In genomic region chr17:24534160-24534718, GRCm38 (mm10) we compare ENCODE assay signal across 8 mouse cellular contexts. TPM values are rescaled to one million over a fixed set of nuclear protein-coding genes. Genes with fewer than 3 reads are reported as not detected.
DNase-seq lines count a peak whose midpoint lies in the region; ATAC-seq and TF ChIP-seq lines count a peak whose summit lies in the region.

TSS of gene Rab26 (minus strand) at chr17:24534210.

- H3K9me3 ChIP-seq in lung, postnatal 0 days (ENCODE audit: low read length), result no peaks in the 10 kb centered on the region

- peaks cover 23% of the 10 kb centered on the region for H3K4me1 ChIP-seq in cerebellum, adult 2 months (ENCODE audit: control insufficient read depth, insufficient read depth, low read length)
- H3K4me1 ChIP-seq in lung, postnatal 0 days (ENCODE audit: insufficient read depth, low read depth, low read length), result peaks cover 3% of the 10 kb centered on the region; the same call in 1 of the 2 replicates
- peaks cover 15% of the 10 kb centered on the region for H3K4me1 ChIP-seq in small intestine, adult 2 months (ENCODE audit: control insufficient read depth, insufficient read depth, insufficient read length, low read length)

- H3K27ac ChIP-seq in cerebellum, adult 2 months (ENCODE audit: insufficient read depth, low read length), result no peak within 1 kb of the TSS
- H3K27ac ChIP-seq in lung, postnatal 0 days (ENCODE audit: low read length), result no peak within 1 kb of the TSS
- H3K27ac ChIP-seq in small intestine, adult 2 months (ENCODE audit: insufficient read depth, low read depth, low read length), result no peak within 1 kb of the TSS

- no peaks in the 10 kb centered on the region for H3K36me3 ChIP-seq in lung, postnatal 0 days (ENCODE audit: insufficient read depth, low read length)
- H3K36me3 ChIP-seq in small intestine, adult 2 months (ENCODE audit: control insufficient read depth, insufficient read depth, low read length), result peaks cover 7% of the 10 kb centered on the region

- peak within 1 kb of the TSS; percentile 60 for H3K4me3 ChIP-seq in cerebellum, adult 2 months (replicated peaks; ENCODE audit: insufficient read depth, low read depth, low read length)
- peak within 1 kb of the TSS; percentile 22; the same call in 1 of the 2 replicates for H3K4me3 ChIP-seq in lung, postnatal 0 days (ENCODE audit: low read depth, low read length)
- peak within 1 kb of the TSS; percentile 57 for H3K4me3 ChIP-seq in small intestine, adult 2 months (ENCODE audit: low read depth, low read length)

- no peak for TF ChIP-seq EP300 in lung, postnatal 0 days (IDR thresholded peaks at IDR 0.05)

- 95% methylated on average over 8 of the region's 8 CpGs for WGBS in cerebellum, adult 2 months
- WGBS in lung, postnatal 0 days, result 79% methylated on average over 8 of the region's 8 CpGs
- WGBS in small intestine, adult 2 months, result 90% methylated on average over 8 of the region's 8 CpGs

- no peak for TF ChIP-seq POLR2A in cerebellum, adult 2 months (IDR thresholded peaks at IDR 0.05; ENCODE audit: borderline replicate concordance, insufficient read depth, low read length)
- TF ChIP-seq POLR2A in small intestine, adult 2 months (IDR thresholded peaks at IDR 0.05; ENCODE audit: low read depth, low read length), result no peak

- peak within 1 kb of the TSS; percentile 61 for H3K4me2 ChIP-seq in lung, postnatal 0 days (replicated peaks; ENCODE audit: low read depth, low read length)

- no peak within 1 kb of the TSS for H3K9ac ChIP-seq in lung, postnatal 0 days (replicated peaks; ENCODE audit: low read depth)

- no peak for TF ChIP-seq CTCF in cerebellum, adult 2 months (IDR thresholded peaks at IDR 0.05; ENCODE audit: borderline replicate concordance, insufficient read depth, low read depth, low read length)
- no peak for TF ChIP-seq CTCF in lung, postnatal 0 days (IDR thresholded peaks at IDR 0.05)
- no peak for TF ChIP-seq CTCF in small intestine, adult 2 months (IDR thresholded peaks at IDR 0.05; ENCODE audit: extremely low read depth, insufficient read length, insufficient replicate concordance, low read depth, low read length)

- no peak for ATAC-seq in lung, postnatal 0 days

- DNase-seq in cerebellum, adult 2 months, result no peak
- no peak for DNase-seq in cerebellum, adult 11-12 months
- DNase-seq in lung, postnatal 0 days (ENCODE audit: low spot score), result no peak
- DNase-seq in lung, postnatal 10 days, result no peak
- no peak for DNase-seq in left cerebral cortex, postnatal 4 days
- no peak for DNase-seq in gastrocnemius, adult 8-10 months (ENCODE audit: low spot score in 2 of 2)
- no peak for DNase-seq in urinary bladder, postnatal 4 days (ENCODE audit: low spot score in 2 of 2)

- intact Hi-C loops in left cerebral cortex, postnatal 4 days (cut with DNase I), result no loop called here

- H3K27me3 ChIP-seq in cerebellum, adult 2 months (ENCODE audit: control insufficient read depth, insufficient read depth, low read length), result no peaks in the 10 kb centered on the region
- H3K27me3 ChIP-seq in lung, postnatal 0 days (replicated peaks; ENCODE audit: insufficient read depth, low read length), result no peaks in the 10 kb centered on the region
- no peaks in the 10 kb centered on the region for H3K27me3 ChIP-seq in small intestine, adult 2 months (ENCODE audit: control insufficient read depth, insufficient read depth, low read length)

RNA-seq across cellular contexts. Expression of gene Rab26, which starts in this region (rescaled TPM):
- polyA plus RNA-seq in cerebellum, adult 2 months (2012; rRNA removed), result 21.7 and 22.6 TPM in 2 replicates
- polyA plus RNA-seq in lung, postnatal 0 days (2015; fragmentation: Nextera tagmentation; extraction: Ambion mirVana), result 1.2 and 1.3 TPM in 2 replicates
- total RNA-seq in left cerebral cortex, postnatal 4 days (2021), result 10 to 100 TPM; 12.2 to 12.5 TPM
- polyA plus RNA-seq in small intestine, adult 2 months (2012; rRNA removed), result 1.2 and 6.1 TPM in 2 replicates
- under 1 TPM in 1 of 4 experiments, not detected in 3; 0.27 TPM for total RNA-seq in gastrocnemius, adult 8-10 months (2022)

Comparison
In these comparisons a context has a peak if more than half of its experiments do, and no peak if none do; other contexts are left out.
1. RNA of gene Rab26 (total RNA-seq): 12.2 to 12.5 TPM in left cerebral cortex, postnatal 4 days; 0.27 TPM in gastrocnemius, adult 8-10 months; every median in the first group is over 10 times any median in the second.
2. Peak in every context shown above with its lines, with median percentiles within 50 percentile points of each other: H3K4me3 ChIP-seq.